Mouse (Mus musculus) embryonic fibroblast, embryonic 13.5 days (primary cell): ENCODE data around the gene Tmem88b.

ENCODE experiments used
- CTCF ChIP-seq: IDR thresholded peaks from 2 replicates; pipeline ENCODE4 v1.5.1; 2011; ENCODE audit warnings: mild to moderate bottlenecking, control low read depth, low read length, moderate library complexity, borderline replicate concordance; ENCODE audit not compliant: insufficient read depth
- POLR2A ChIP-seq: IDR thresholded peaks from 2 replicates; pipeline ENCODE4 v1.6.1; 2011; ENCODE audit warnings: low read depth, mild to moderate bottlenecking, control low read depth, low read length, moderate library complexity

- TF ChIP-seq CTCF (no peak), POLR2A (peak; percentile 5; the same call in 1 of the 2 replicates)
Observed at GRCm38 (mm10) chr4:155833234-155833633, 47.6 kb upstream of the Tmem88b start.
